17 mouse cellular contexts compared by ENCODE assay signal in the genomic region with DNA sequence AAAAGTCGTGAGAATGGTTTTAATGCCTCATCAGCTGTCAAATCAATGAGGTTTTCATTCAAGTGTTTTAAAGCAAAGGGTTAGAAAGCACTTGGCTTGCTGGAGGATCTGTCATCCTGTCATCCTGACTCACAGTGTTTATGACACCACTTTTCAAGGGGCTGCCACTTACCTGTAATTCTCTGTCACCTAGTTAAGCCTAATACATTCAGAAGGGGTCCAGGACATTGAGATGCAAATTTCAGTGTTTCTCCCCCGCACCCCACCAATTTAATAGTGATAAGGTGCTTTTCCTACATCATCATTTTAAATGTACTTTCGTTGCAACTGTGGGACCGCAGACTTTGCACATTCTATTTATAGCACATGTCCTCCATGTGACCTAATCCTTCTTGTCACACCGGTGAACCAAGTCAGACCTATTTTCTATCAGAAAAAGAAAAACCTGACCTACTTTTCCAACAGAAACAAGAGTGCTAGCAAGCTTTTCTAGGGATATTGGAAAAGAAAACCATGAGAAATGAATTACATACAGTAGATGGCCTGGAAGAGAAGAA. TPM values are rescaled to one million over a fixed set of nuclear protein-coding genes. Genes with fewer than 3 reads are reported as not detected.
A peak's percentile ranks its signal among the peaks of the same experiment; 100 is the strongest.
DNase-seq lines count a peak whose midpoint lies in the region; ATAC-seq and TF ChIP-seq lines count a peak whose summit lies in the region.
"Had no signal": no experiment of that assay in that cellular context is flagged by ENCODE, and none has a peak within 500 bp of the region (broad histone marks: within the 10 kb centered on the region; RNA-seq: fewer than 3 reads in every experiment).

No protein-coding gene starts in this region.

- intact Hi-C loops in gastrocnemius, adult 2 months (cut with DNase I), result no loop called here
- intact Hi-C loops in gastrocnemius, postnatal 36 days (cut with DNase I), result no loop called here

- no peak overlapping the region for H3K9ac ChIP-seq in hindbrain, embryonic 14.5 days
- no peak overlapping the region for H3K9ac ChIP-seq in hindbrain, embryonic 12.5 days
- H3K9ac ChIP-seq: intestine, embryonic 15.5 days; limb, embryonic 13.5 days; neural tube, embryonic 13.5 days had no signal

- no peaks in the 10 kb centered on the region for H3K9me3 ChIP-seq in hindbrain, embryonic 14.5 days (ENCODE audit: control insufficient read depth, low read length)
- H3K9me3 ChIP-seq in hindbrain, embryonic 12.5 days (replicated peaks), result no peaks in the 10 kb centered on the region
- H3K9me3 ChIP-seq: intestine, embryonic 15.5 days; limb, embryonic 13.5 days; neural tube, embryonic 13.5 days had no signal

- H3K27me3 ChIP-seq in hindbrain, embryonic 14.5 days (ENCODE audit: control insufficient read depth, insufficient read depth, low read length), result no peaks in the 10 kb centered on the region
- H3K27me3 ChIP-seq in hindbrain, embryonic 12.5 days, result no peaks in the 10 kb centered on the region
- H3K27me3 ChIP-seq: intestine, embryonic 15.5 days; limb, embryonic 13.5 days; neural tube, embryonic 13.5 days had no signal

- peaks cover 5% of the 10 kb centered on the region; the same call in 1 of the 2 replicates for H3K36me3 ChIP-seq in hindbrain, embryonic 14.5 days (replicated peaks; ENCODE audit: control insufficient read depth, insufficient read depth)
- H3K36me3 ChIP-seq in hindbrain, embryonic 12.5 days, result no peaks in the 10 kb centered on the region
- H3K36me3 ChIP-seq: intestine, embryonic 15.5 days; limb, embryonic 13.5 days had no signal

- no peak overlapping the region for H3K4me2 ChIP-seq in hindbrain, embryonic 14.5 days (replicated peaks)
- no peak overlapping the region for H3K4me2 ChIP-seq in hindbrain, embryonic 12.5 days (replicated peaks)
- H3K4me2 ChIP-seq: intestine, embryonic 15.5 days; limb, embryonic 13.5 days; neural tube, embryonic 13.5 days had no signal

- no peak for DNase-seq in gastrocnemius, adult 2 months
- no peak for DNase-seq in gastrocnemius, postnatal 36 days
- no peak for DNase-seq in hindbrain, embryonic 14.5 days (ENCODE audit: low spot score)
- peak; percentile 54 for DNase-seq in retina, postnatal 1 day
- DNase-seq in retina, embryonic 14.5 days (ENCODE audit: low spot score), result no peak
- no peak for DNase-seq in layer of hippocampus, postnatal 14 days (ENCODE audit: low spot score in 2 of 2)
- DNase-seq: adrenal gland, adult 8-10 months; cerebellum, adult 8-10 months; right cerebral cortex, postnatal 4 days; thymus, adult 18-20 months had no signal

- no peak for ATAC-seq in hindbrain, embryonic 14.5 days (ENCODE audit: low FRiP score)
- no peak for ATAC-seq in hindbrain, embryonic 12.5 days (ENCODE audit: low FRiP score)
- ATAC-seq: intestine, embryonic 15.5 days had no signal

- whole genome bisulfite sequencing in hindbrain, embryonic 14.5 days, result 65% methylated on average over 5 of the region's 5 CpGs
- 71% methylated on average over 5 of the region's 5 CpGs for WGBS in hindbrain, embryonic 12.5 days

- no peaks in the 10 kb centered on the region; the same call in 1 of the 2 replicates for H3K4me1 ChIP-seq in hindbrain, embryonic 14.5 days (replicated peaks; ENCODE audit: control insufficient read depth, insufficient read depth, low read length)
- H3K4me1 ChIP-seq in hindbrain, embryonic 12.5 days, result peaks cover 12% of the 10 kb centered on the region

- no peak for TF ChIP-seq CTCF in gastrocnemius, adult 2 months (IDR thresholded peaks at IDR 0.05)

- 0 out of 2 replicates have a peak overlapping the region, but pooled peaks have one; percentile 28 for H3K27ac ChIP-seq in gastrocnemius, adult 2 months
- 0 out of 2 replicates have a peak overlapping the region, but pooled peaks have one; percentile 14 for H3K27ac ChIP-seq in hindbrain, embryonic 14.5 days
- no peak overlapping the region for H3K27ac ChIP-seq in hindbrain, embryonic 12.5 days
- H3K27ac ChIP-seq: intestine, embryonic 15.5 days; kidney, postnatal 0 days; layer of hippocampus, adult 2 months; limb, embryonic 13.5 days; macrophage; neural tube, embryonic 13.5 days had no signal

- peak overlapping the region; percentile 23; the same call in 1 of the 2 replicates for H3K4me3 ChIP-seq in gastrocnemius, adult 2 months
- no peak overlapping the region for H3K4me3 ChIP-seq in hindbrain, embryonic 14.5 days (replicated peaks; ENCODE audit: low read length)
- no peak overlapping the region for H3K4me3 ChIP-seq in hindbrain, embryonic 12.5 days
- H3K4me3 ChIP-seq: intestine, embryonic 15.5 days; layer of hippocampus, adult 2 months; limb, embryonic 13.5 days; neural tube, embryonic 13.5 days had no signal

RNA-seq across cellular contexts. Expression of a gene that starts 29.7 kb away (rescaled TPM):
- total RNA-seq in gastrocnemius, adult 2 months (2021), result 10 to 100 TPM; 21.9 to 25.2 TPM
- 10 to 100 TPM; 19.9 to 23.2 TPM for total RNA-seq in gastrocnemius, postnatal 36 days (2021)
- 53.2 and 53.3 TPM in 2 replicates for polyA plus RNA-seq in hindbrain, embryonic 14.5 days (2014; fragmentation: Nextera tagmentation; extraction: Ambion mirVana)
- 81.8 and 92.5 TPM in 2 replicates for polyA plus RNA-seq in hindbrain, embryonic 12.5 days (2016; fragmentation: Nextera tagmentation; extraction: Ambion mirVana)
- 10 to 100 TPM; 32.2 to 36.7 TPM for total RNA-seq in layer of hippocampus, postnatal 14 days (2021)
